In genomic region chr6:114462747-114463146, GRCm38 (mm10) we compare ENCODE assay signal across 8 mouse cellular contexts.
A peak's percentile ranks its signal among the peaks of the same experiment; 100 is the strongest.
DNase-seq lines count a peak whose midpoint lies in the region; ATAC-seq and TF ChIP-seq lines count a peak whose summit lies in the region.

No protein-coding gene starts in this region.

- H3K4me3 ChIP-seq in hindbrain, embryonic 13.5 days: no peak overlapping the region
- no peak overlapping the region for H3K4me3 ChIP-seq in hindbrain, embryonic 16.5 days (ENCODE audit: low read length)
- H3K4me3 ChIP-seq in thymus, adult 2 months (ENCODE audit: control insufficient read depth, insufficient read depth, low read length): no peak overlapping the region

- TF ChIP-seq CTCF in thymus, adult 2 months (IDR thresholded peaks at IDR 0.05; ENCODE audit: borderline replicate concordance, control insufficient read depth, extremely low read depth, insufficient read depth, low read length, poor library complexity): no peak

- no peak overlapping the region for H3K27ac ChIP-seq in hindbrain, embryonic 13.5 days
- H3K27ac ChIP-seq in hindbrain, embryonic 16.5 days (ENCODE audit: low read depth, low read length): no peak overlapping the region
- H3K27ac ChIP-seq in thymus, adult 2 months (ENCODE audit: control insufficient read depth, insufficient read depth, low read length): no peak overlapping the region

- H3K9me3 ChIP-seq in hindbrain, embryonic 13.5 days: peaks cover 4% of the 10 kb centered on the region; the same call in 1 of the 2 replicates
- H3K9me3 ChIP-seq in hindbrain, embryonic 16.5 days (ENCODE audit: control insufficient read depth, low read length): no peaks in the 10 kb centered on the region

- TF ChIP-seq POLR2A in thymus, adult 2 months (IDR thresholded peaks at IDR 0.05; ENCODE audit: control insufficient read depth, extremely low read depth, insufficient read depth, low read length, poor library complexity): no peak

- no peaks in the 10 kb centered on the region for H3K36me3 ChIP-seq in hindbrain, embryonic 13.5 days
- H3K36me3 ChIP-seq in hindbrain, embryonic 16.5 days (ENCODE audit: control insufficient read depth, insufficient read depth, low read length): no peaks in the 10 kb centered on the region
- H3K36me3 ChIP-seq in thymus, adult 2 months (ENCODE audit: control insufficient read depth, insufficient read depth, low read length): no peaks in the 10 kb centered on the region

- WGBS in hindbrain, embryonic 13.5 days: 26% methylated on average over 4 of the region's 4 CpGs
- WGBS in hindbrain, embryonic 16.5 days: 21% methylated on average over 4 of the region's 4 CpGs
- WGBS in thymus, adult 2 months: 23% methylated on average over 4 of the region's 4 CpGs

- H3K4me1 ChIP-seq in hindbrain, embryonic 13.5 days (replicated peaks): peaks cover 14% of the 10 kb centered on the region
- no peaks in the 10 kb centered on the region for H3K4me1 ChIP-seq in hindbrain, embryonic 16.5 days (ENCODE audit: control insufficient read depth, insufficient read depth, low read depth, low read length)
- no peaks in the 10 kb centered on the region for H3K4me1 ChIP-seq in thymus, adult 2 months (replicated peaks; ENCODE audit: control insufficient read depth, insufficient read depth, low read length)

- ATAC-seq in hindbrain, embryonic 13.5 days (ENCODE audit: low FRiP score): no peak
- ATAC-seq in hindbrain, embryonic 16.5 days: no peak

- H3K9ac ChIP-seq in hindbrain, embryonic 13.5 days: peak overlapping the region; percentile 35; the same call in 1 of the 2 replicates
- no peak overlapping the region for H3K9ac ChIP-seq in hindbrain, embryonic 16.5 days (ENCODE audit: low read depth, low read length)

- no peaks in the 10 kb centered on the region for H3K27me3 ChIP-seq in hindbrain, embryonic 13.5 days
- H3K27me3 ChIP-seq in hindbrain, embryonic 16.5 days (replicated peaks; ENCODE audit: control insufficient read depth, insufficient read depth, low read length): 0 out of 2 replicates have a peak, but pooled peaks cover 2% of the 10 kb centered on the region
- H3K27me3 ChIP-seq in thymus, adult 2 months (ENCODE audit: control insufficient read depth, insufficient read depth, low read length): no peaks in the 10 kb centered on the region

- DNase-seq in thymus, adult 2 months: peak; percentile 17
- DNase-seq in thymus, postnatal 36 days: no peak
- DNase-seq in embryo, embryonic 10.5 days (ENCODE audit: low spot score): peak; percentile 74
- DNase-seq in thymus, postnatal 4 days: peak; percentile 60
- DNase-seq in layer of hippocampus, postnatal 14 days (ENCODE audit: low spot score in 2 of 2): no peak
- DNase-seq in heart, adult 11 months: no peak

- no peak overlapping the region for H3K4me2 ChIP-seq in hindbrain, embryonic 13.5 days
- H3K4me2 ChIP-seq in hindbrain, embryonic 16.5 days (ENCODE audit: low read length): no peak overlapping the region

Comparison
In these comparisons a context has a peak if more than half of its experiments do, and no peak if none do; other contexts are left out.
1. DNase-seq: peak in thymus, adult 2 months (single experiment), embryo, embryonic 10.5 days (single experiment) and thymus, postnatal 4 days (single experiment); none in thymus, postnatal 36 days (0 of 2), layer of hippocampus, postnatal 14 days (0 of 2) and heart, adult 11 months (single experiment).